Mouse (Mus musculus) heart, postnatal 25 days (tissue): ENCODE measurements around the gene Atp1a3. TPM values are rescaled to one million over a fixed set of nuclear protein-coding genes. Genes with fewer than 3 reads are reported as not detected.
"Not testable (repeated sequence)": the region's sequence is repeated elsewhere in the genome, so short reads cannot be mapped to it uniquely, and the experiment has no call there.

Experiments
- DNase-seq: peaks from one replicate; pipeline ENCODE4 v3.0.0; 2022; ENCODE audit warnings: low spot score
- intact Hi-C: fragments of 180-260 bp; cut with DNase I; formaldehyde crosslinking; loops from one replicate; pipeline ENCODE4 v1.15.1; 2025
- total RNA-seq, 2 experiments: library from RNA; stranded (reverse); gene quantifications; 2 replicates each; pipeline ENCODE4 v1.2.3; 2021

Gene Atp1a3
- total RNA-seq, result under 1 TPM; 0.47 to 0.67 TPM

- DNase-seq, result no peak
- intact Hi-C loops, result no loop called here
Measured at GRCm38 (mm10) chr7:25005421-25006065, at the start of gene Atp1a3. Gene Atp1a3 (minus strand): TSS chr7:25005958.

GRCm38 (mm10) chr7:25052587-25052986 is 46.8 kb upstream of the Atp1a3 start:
- no peak for DNase-seq
- intact Hi-C loops, result no loop called here

GRCm38 (mm10) chr7:25049295-25049930 is 43.7 kb upstream of the Atp1a3 start:
- intact Hi-C loops, result no loop called here
- no peak for DNase-seq

GRCm38 (mm10) chr7:25047363-25047762 is 41.6 kb upstream of the Atp1a3 start:
- intact Hi-C loops, result no loop called here
- DNase-seq, result no peak

- DNase-seq, intact Hi-C loops: not testable (repeated sequence)
Measured at GRCm38 (mm10) chr7:25044599-25044998, 38.8 kb upstream of the Atp1a3 start.

- no peak for DNase-seq
- intact Hi-C loops, result no loop called here
Measured at GRCm38 (mm10) chr7:25041921-25042320, 36.2 kb upstream of the Atp1a3 start.

GRCm38 (mm10) chr7:25035916-25036315 is 30.2 kb upstream of the Atp1a3 start:
- intact Hi-C loops, result no loop called here
- DNase-seq, result no peak

GRCm38 (mm10) chr7:25034796-25035195 is 29.0 kb upstream of the Atp1a3 start:
- DNase-seq, result no peak
- intact Hi-C loops, result no loop called here

- no peak for DNase-seq
Measured at GRCm38 (mm10) chr7:25031528-25031927, 25.8 kb upstream of the Atp1a3 start.

GRCm38 (mm10) chr7:25030032-25030753 is 24.4 kb upstream of the Atp1a3 start:
- DNase-seq, result no peak
- intact Hi-C loops, result loop anchor here (2.0 kb wide), 2 partner anchors 67 to 157 kb away; no protein-coding TSS in a partner anchor

More at GRCm38 (mm10) chr7:25031528-25031927, 25.8 kb upstream of the Atp1a3 start:
- intact Hi-C loops, result loop anchor here (2.0 kb wide), 2 partner anchors 65 to 155 kb away; no protein-coding TSS in a partner anchor

GRCm38 (mm10) chr7:25026452-25026851 is 20.7 kb upstream of the Atp1a3 start:
- intact Hi-C loops, result no loop called here
- DNase-seq, result no peak

- DNase-seq, result no peak
- intact Hi-C loops, result no loop called here
Measured at GRCm38 (mm10) chr7:25025855-25026439, 20.2 kb upstream of the Atp1a3 start.

- no peak for DNase-seq
- intact Hi-C loops, result no loop called here
Measured at GRCm38 (mm10) chr7:25011592-25011991, 5.8 kb upstream of the Atp1a3 start.

GRCm38 (mm10) chr7:25010090-25010913 is 4.5 kb upstream of the Atp1a3 start:
- no peak for DNase-seq

GRCm38 (mm10) chr7:25009099-25009700 is 3.4 kb upstream of the Atp1a3 start:
- intact Hi-C loops, result no loop called here
- DNase-seq, result no peak

More at GRCm38 (mm10) chr7:25010090-25010913, 4.5 kb upstream of the Atp1a3 start:
- intact Hi-C loops, result no loop called here

GRCm38 (mm10) chr7:25008635-25009034 is 2.9 kb upstream of the Atp1a3 start:
- intact Hi-C loops, result no loop called here
- no peak for DNase-seq

GRCm38 (mm10) chr7:25007609-25008374 is 2.0 kb upstream of the Atp1a3 start:
- DNase-seq, result no peak
- intact Hi-C loops, result no loop called here

- intact Hi-C loops, result no loop called here
- DNase-seq, result no peak
Measured at GRCm38 (mm10) chr7:25006586-25007364, 1.0 kb upstream of the Atp1a3 start.
